Mouse (Mus musculus): ENCODE measurements at regions not wholly inside any gene's neighbourhood (a gene's known extent, or its start where the extent isn't known, plus 50 kb on each side); places are given as distances from the start of the nearest gene placed in this dataset.

DNA sequence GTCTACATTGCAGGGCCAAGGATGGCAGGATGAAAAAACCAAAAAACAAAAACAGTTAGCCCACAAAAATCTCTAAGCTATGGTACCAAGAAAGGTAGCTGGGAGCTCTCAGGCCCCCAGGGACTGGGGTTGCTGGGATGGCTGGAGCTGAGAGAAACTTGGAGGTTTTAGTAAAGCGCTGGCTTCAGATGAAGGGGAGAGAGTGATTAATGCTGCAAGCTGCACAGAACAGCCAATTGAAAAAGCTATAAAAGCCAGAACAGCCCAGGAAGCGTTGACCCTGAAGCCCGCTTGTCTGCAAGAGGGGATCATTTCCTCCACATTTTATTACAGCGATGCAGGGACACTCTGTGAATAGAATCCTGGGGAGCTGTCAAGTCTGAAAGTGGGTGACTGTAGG, 157.0 kb downstream of the 4930564D02Rik start:
- Histone ChIP-seq H3K36me3 (ENCODE audit: insufficient read depth) (no peaks in the 10 kb centered on the region), H3K9ac (no peak overlapping the region), H3K27me3 (ENCODE audit: insufficient read depth, low read length) (no peaks in the 10 kb centered on the region), H3K4me2 (no peak overlapping the region), H3K27ac (ENCODE audit: low read depth) (no peak overlapping the region), H3K4me3 (ENCODE audit: low read depth, low read length) (no peak overlapping the region), H3K4me1 (ENCODE audit: insufficient read depth) (no peaks in the 10 kb centered on the region), H3K9me3 (ENCODE audit: low read depth, low read length) (no peaks in the 10 kb centered on the region)
- DNase-seq (no peak), ATAC-seq (ENCODE audit: insufficient read depth) (no peak)
- 29% methylated on average over 4 of the region's 4 CpGs for WGBS
- no peak for TF ChIP-seq CTCF (IDR thresholded peaks at IDR 0.05; ENCODE audit: low read depth)

DNA sequence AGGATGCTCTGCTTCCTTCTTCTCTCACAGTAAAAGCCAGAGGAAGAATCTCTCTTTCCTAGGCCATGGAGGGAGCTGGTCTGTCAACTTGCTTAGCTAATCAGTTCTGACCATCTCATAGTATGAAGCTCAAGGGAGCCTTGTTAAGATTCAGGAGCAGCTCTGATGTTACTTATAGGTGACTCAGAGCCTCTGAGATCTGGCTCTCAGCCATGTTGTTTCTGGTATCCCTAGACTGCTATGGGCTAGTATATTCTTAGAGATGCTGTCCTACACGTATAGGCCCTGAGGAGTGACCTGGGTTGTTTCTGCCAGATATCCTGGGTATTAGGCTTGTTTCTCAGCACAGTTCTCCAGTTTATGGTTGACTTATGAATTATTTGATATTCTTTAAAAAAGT, 160.9 kb downstream of the 4930564D02Rik start:
- Histone ChIP-seq H3K36me3 (ENCODE audit: insufficient read depth) (no peaks in the 10 kb centered on the region), H3K27me3 (ENCODE audit: insufficient read depth, low read length) (no peaks in the 10 kb centered on the region), H3K4me2 (no peak overlapping the region), H3K4me1 (ENCODE audit: insufficient read depth) (no peaks in the 10 kb centered on the region), H3K27ac (ENCODE audit: low read depth) (no peak overlapping the region), H3K4me3 (ENCODE audit: low read depth, low read length) (no peak overlapping the region), H3K9ac (no peak overlapping the region), H3K9me3 (ENCODE audit: low read depth, low read length) (no peaks in the 10 kb centered on the region)
- ATAC-seq (ENCODE audit: insufficient read depth) (no peak), DNase-seq (no peak)
- WGBS, result 48% methylated on average over 1 of the region's 1 CpGs
- TF ChIP-seq CTCF (IDR thresholded peaks at IDR 0.05; ENCODE audit: low read depth), result no peak

DNA sequence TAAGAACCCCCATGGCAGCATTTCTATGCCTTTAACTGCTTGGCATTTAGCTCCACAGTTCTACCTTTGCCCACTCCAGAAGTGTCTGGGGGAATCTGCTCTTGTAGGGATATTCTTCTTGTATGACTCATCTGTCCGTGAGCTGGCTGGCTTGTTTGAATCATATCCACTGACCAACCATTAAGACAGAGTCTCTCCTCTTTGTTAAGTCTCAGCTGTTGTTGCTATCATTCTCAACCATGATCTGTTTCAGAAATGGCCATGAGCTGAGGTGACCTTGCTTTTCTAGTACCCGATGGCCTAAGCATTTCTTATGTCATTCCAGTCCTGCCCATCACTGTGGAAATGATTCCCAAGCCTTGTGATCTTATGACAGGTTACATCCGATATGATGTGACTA, 161.8 kb downstream of the 4930564D02Rik start:
- WGBS, result 72% methylated on average over 3 of the region's 3 CpGs
- Histone ChIP-seq H3K4me1 (ENCODE audit: insufficient read depth) (no peaks in the 10 kb centered on the region), H3K9ac (no peak overlapping the region), H3K4me3 (ENCODE audit: low read depth, low read length) (no peak overlapping the region), H3K27ac (ENCODE audit: low read depth) (no peak overlapping the region), H3K36me3 (ENCODE audit: insufficient read depth) (no peaks in the 10 kb centered on the region), H3K4me2 (no peak overlapping the region), H3K9me3 (ENCODE audit: low read depth, low read length) (no peaks in the 10 kb centered on the region), H3K27me3 (ENCODE audit: insufficient read depth, low read length) (no peaks in the 10 kb centered on the region)
- ATAC-seq (ENCODE audit: insufficient read depth) (no peak), DNase-seq (no peak)
- TF ChIP-seq CTCF (IDR thresholded peaks at IDR 0.05; ENCODE audit: low read depth), result no peak

DNA sequence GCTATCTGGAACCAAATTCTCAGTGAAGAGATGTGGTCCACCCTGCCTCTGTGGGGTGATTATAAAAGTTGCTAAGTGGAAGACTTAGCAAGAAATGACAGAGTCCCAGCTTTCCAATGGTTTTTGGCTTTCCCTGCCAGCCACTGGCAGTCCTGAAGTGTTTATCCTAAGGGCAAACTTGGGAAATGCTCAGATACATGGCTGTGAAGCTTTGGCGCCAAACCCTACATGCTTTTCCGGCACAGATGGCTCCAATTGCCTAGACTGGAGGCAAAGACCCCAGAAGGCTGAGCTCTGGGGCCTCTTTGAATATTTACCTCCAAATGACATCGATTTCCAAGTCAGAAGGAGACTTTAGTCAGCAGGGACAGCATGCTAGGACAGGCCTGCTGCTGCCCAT, 174.4 kb downstream of the 4930564D02Rik start:
- Histone ChIP-seq H3K4me2 (no peak overlapping the region), H3K9me3 (ENCODE audit: low read depth, low read length) (no peaks in the 10 kb centered on the region), H3K27ac (ENCODE audit: low read depth) (no peak overlapping the region), H3K9ac (no peak overlapping the region), H3K4me3 (ENCODE audit: low read depth, low read length) (no peak overlapping the region), H3K36me3 (ENCODE audit: insufficient read depth) (no peaks in the 10 kb centered on the region), H3K27me3 (ENCODE audit: insufficient read depth, low read length) (no peaks in the 10 kb centered on the region), H3K4me1 (ENCODE audit: insufficient read depth) (no peaks in the 10 kb centered on the region)
- WGBS, result 77% methylated on average over 3 of the region's 3 CpGs
- ATAC-seq (ENCODE audit: insufficient read depth) (no peak), DNase-seq (no peak)
- no peak for TF ChIP-seq CTCF (IDR thresholded peaks at IDR 0.05; ENCODE audit: low read depth)

DNA sequence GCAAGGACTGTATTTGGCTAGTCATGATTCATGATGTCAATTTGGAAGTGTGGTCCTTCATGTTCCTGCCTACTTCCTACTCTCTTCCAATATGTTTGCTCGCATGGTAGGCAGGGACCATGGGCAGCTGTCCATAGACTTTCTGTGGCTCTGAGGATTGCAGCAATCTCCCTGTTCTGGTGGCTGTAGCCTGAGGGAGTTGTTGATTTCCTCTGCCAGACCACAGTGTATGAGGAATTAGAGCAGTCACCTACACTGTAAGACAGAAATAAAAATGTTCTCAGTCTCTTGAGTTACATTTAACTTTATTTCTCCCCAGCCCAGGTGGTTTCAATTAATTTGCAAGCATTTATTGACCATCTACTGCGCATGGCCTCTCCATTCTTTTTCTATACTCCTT, 190.5 kb downstream of the 4930564D02Rik start:
- 91% methylated on average over 2 of the region's 2 CpGs for WGBS
- H3K9me3 ChIP-seq (ENCODE audit: low read depth, low read length), result no peaks in the 10 kb centered on the region
- no peaks in the 10 kb centered on the region for H3K36me3 ChIP-seq (ENCODE audit: insufficient read depth)
- H3K4me1 ChIP-seq (ENCODE audit: insufficient read depth), result no peaks in the 10 kb centered on the region
- no peak for DNase-seq
- ATAC-seq (ENCODE audit: insufficient read depth), result no peak
- H3K9ac ChIP-seq, result no peak overlapping the region
- H3K4me3 ChIP-seq (ENCODE audit: low read depth, low read length), result no peak overlapping the region
- no peak overlapping the region for H3K4me2 ChIP-seq
- no peaks in the 10 kb centered on the region for H3K27me3 ChIP-seq (ENCODE audit: insufficient read depth, low read length)
- H3K27ac ChIP-seq (ENCODE audit: low read depth), result no peak overlapping the region
- no peak for TF ChIP-seq CTCF (IDR thresholded peaks at IDR 0.05; ENCODE audit: low read depth)

DNA sequence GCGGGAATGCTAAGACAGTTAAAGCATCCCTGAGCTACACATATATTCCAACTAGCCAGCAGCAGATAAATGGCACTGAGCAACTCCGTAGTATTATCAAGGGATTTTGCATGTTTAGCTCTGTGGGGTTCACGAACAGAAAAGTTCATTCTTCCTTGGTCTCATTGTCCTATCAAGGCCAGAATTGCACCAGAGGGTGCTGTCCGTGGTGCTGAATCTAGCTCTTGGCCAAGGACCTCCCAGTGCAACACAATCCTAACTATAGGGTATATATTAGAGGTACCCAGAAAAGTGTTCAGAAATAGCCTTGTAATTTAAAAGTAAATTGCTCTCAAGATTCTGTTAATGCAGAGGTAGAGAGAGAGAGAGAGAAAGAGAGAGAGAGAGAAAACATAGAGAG, 176.9 kb upstream of the Kcnd3 start:
- H3K9ac ChIP-seq, result no peak overlapping the region
- H3K27ac ChIP-seq (ENCODE audit: low read depth), result no peak overlapping the region
- DNase-seq (peak; percentile 95), ATAC-seq (ENCODE audit: insufficient read depth) (no peak)
- H3K4me2 ChIP-seq, result no peak overlapping the region
- no peak for TF ChIP-seq CTCF (IDR thresholded peaks at IDR 0.05; ENCODE audit: low read depth)
- H3K9me3 ChIP-seq (ENCODE audit: low read depth, low read length), result no peaks in the 10 kb centered on the region
- no peaks in the 10 kb centered on the region for H3K27me3 ChIP-seq (ENCODE audit: insufficient read depth, low read length)
- WGBS, result 31% methylated on average over 4 of the region's 4 CpGs
- no peaks in the 10 kb centered on the region for H3K4me1 ChIP-seq (ENCODE audit: insufficient read depth)
- no peaks in the 10 kb centered on the region for H3K36me3 ChIP-seq (ENCODE audit: insufficient read depth)
- H3K4me3 ChIP-seq (ENCODE audit: low read depth, low read length), result no peak overlapping the region

DNA sequence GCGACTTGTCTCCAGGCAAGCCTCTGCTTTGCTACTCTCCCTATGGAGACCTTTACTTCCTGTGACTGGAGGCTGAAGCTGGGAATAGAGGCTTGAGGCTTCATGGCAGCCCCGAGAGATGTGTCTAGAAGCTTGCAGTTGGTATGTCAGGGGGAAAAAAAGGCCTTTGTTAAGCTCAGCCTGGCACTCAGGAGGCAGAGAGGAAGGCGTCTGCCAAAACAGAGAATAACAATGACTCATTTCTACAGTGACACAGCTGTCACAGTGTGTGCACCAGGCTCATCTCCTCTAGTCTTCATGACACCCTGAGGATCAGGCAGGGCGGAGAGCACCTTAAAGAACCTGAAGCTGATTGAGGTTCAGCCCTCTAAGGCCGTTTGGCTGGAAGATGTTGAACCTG, 171.2 kb upstream of the Kcnd3 start:
- no peaks in the 10 kb centered on the region for H3K9me3 ChIP-seq (ENCODE audit: low read depth, low read length)
- H3K27ac ChIP-seq (ENCODE audit: low read depth), result no peak overlapping the region
- no peaks in the 10 kb centered on the region for H3K36me3 ChIP-seq (ENCODE audit: insufficient read depth)
- no peaks in the 10 kb centered on the region for H3K4me1 ChIP-seq (ENCODE audit: insufficient read depth)
- TF ChIP-seq CTCF (IDR thresholded peaks at IDR 0.05; ENCODE audit: low read depth), result no peak
- H3K4me2 ChIP-seq, result no peak overlapping the region
- no peak for DNase-seq
- no peaks in the 10 kb centered on the region for H3K27me3 ChIP-seq (ENCODE audit: insufficient read depth, low read length)
- H3K9ac ChIP-seq, result no peak overlapping the region
- no peak overlapping the region for H3K4me3 ChIP-seq (ENCODE audit: low read depth, low read length)
- ATAC-seq (ENCODE audit: insufficient read depth), result no peak
- 73% methylated on average over 5 of the region's 5 CpGs for WGBS

DNA sequence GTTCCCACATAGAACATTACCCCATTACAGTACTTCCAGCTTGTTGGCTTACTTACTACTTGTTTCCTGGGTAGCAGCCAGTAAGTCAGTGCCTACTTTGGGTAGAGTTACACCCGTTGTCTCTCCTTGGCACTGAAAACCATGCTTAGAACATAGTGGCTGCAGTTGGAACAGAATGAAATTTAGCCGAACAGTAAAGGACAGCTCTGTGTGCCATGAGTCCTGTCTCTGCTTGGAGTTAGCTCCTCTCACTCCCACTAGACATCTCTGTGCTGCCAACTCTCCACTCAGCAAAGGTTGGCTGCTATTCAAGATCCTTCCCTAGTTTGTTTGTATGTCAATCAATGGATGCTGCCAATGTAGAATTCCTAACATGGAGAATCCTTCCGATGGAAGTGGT, 170.4 kb upstream of the Kcnd3 start:
- H3K9ac ChIP-seq, result no peak overlapping the region
- ATAC-seq (ENCODE audit: insufficient read depth) (no peak), DNase-seq (no peak)
- 83% methylated on average over 3 of the region's 3 CpGs for WGBS
- H3K9me3 ChIP-seq (ENCODE audit: low read depth, low read length), result no peaks in the 10 kb centered on the region
- TF ChIP-seq CTCF (IDR thresholded peaks at IDR 0.05; ENCODE audit: low read depth), result no peak
- no peaks in the 10 kb centered on the region for H3K4me1 ChIP-seq (ENCODE audit: insufficient read depth)
- no peak overlapping the region for H3K27ac ChIP-seq (ENCODE audit: low read depth)
- no peak overlapping the region for H3K4me2 ChIP-seq
- no peaks in the 10 kb centered on the region for H3K36me3 ChIP-seq (ENCODE audit: insufficient read depth)
- no peak overlapping the region for H3K4me3 ChIP-seq (ENCODE audit: low read depth, low read length)
- H3K27me3 ChIP-seq (ENCODE audit: insufficient read depth, low read length), result no peaks in the 10 kb centered on the region
